Mouse (Mus musculus) lung, adult 2 months (tissue): ENCODE results near the gene Rpp14. TPM values are rescaled to one million over a fixed set of nuclear protein-coding genes. Genes with fewer than 3 reads are reported as not detected.

Experiments
- DNase-seq: peaks from one replicate; pipeline ENCODE4 v3.0.0; 2022
- H3K4me1 ChIP-seq: fragments of 200-500 bp; 2 replicates; pipeline ENCODE4 v1.6.1; 2011; ENCODE audit warnings: low read length; ENCODE audit not compliant: control insufficient read depth, insufficient read depth
- H3K4me3 ChIP-seq: fragments of 200-500 bp; replicated peaks from 2 replicates; pipeline ENCODE3; 2011; ENCODE audit warnings: low read depth, mild to moderate bottlenecking, control low read depth, low read length; ENCODE audit errors: extremely low read depth
- CTCF ChIP-seq: fragments of 200-500 bp; IDR thresholded peaks from 2 replicates; pipeline ENCODE4 v1.5.1; 2011; ENCODE audit warnings: mild to moderate bottlenecking, low read length, control low read depth; ENCODE audit not compliant: insufficient read depth
- POLR2A ChIP-seq: fragments of 200-500 bp; IDR thresholded peaks from 2 replicates; pipeline ENCODE4 v1.6.1; 2011; ENCODE audit warnings: low read depth, mild to moderate bottlenecking, control low read depth, low read length, borderline replicate concordance; ENCODE audit errors: extremely low read depth
- WGBS: fragments of 180-500 bp; shearing (Covaris S2); methylation state at CpG from one replicate; pipeline ENCODE4 v1.1.7; 2018; 5-methylcytosine and 5-hydroxymethylcytosine counted together
- polyA plus RNA-seq: library from polyadenylated mRNA; depleted of rRNA; stranded (reverse); fragments of >200 nt; gene quantifications from 2 replicates; pipeline ENCODE4 v1.2.3, GENCODE M21; 2012

The Rpp14 gene
- polyA plus RNA-seq, 1 experiment, result 8.2 TPM

GRCm38 (mm10) chr14:8092573-8092972 is 12.4 kb downstream of the Rpp14 start:
- 83% methylated on average over 2 of the region's 2 CpGs for WGBS
- TF ChIP-seq POLR2A (no peak), CTCF (peak; percentile 23; the same call in 1 of the 2 replicates)
- H3K4me1 ChIP-seq, result peaks cover 5% of the 10 kb centered on the region; the same call in 1 of the 2 replicates
- no peak overlapping the region for H3K4me3 ChIP-seq
- DNase-seq, result no peak

DNA sequence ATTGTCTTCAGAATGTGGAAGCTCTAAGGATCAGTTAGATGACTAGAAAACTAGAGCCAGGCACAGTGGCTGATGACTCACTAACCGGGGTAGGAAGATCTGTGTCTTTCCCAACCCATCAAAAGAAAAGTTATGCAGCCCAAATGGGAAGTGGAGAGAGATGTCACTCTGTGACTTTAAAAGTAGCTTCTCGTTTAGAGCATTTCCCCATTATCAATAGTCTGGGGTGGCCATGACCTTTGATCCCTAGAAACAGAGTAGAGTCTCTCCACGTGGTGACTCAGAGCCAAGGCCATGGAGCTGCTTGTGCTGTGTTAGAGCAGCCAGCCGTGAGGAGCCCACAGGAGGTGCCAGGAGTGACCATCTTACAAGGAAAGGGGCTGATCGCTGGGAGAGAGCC is 13.3 kb downstream of the Rpp14 start:
- Histone ChIP-seq H3K4me3 (no peak overlapping the region), H3K4me1 (peaks cover 5% of the 10 kb centered on the region; the same call in 1 of the 2 replicates)
- no peak for DNase-seq
- 66% methylated on average over 5 of the region's 5 CpGs for WGBS
- TF ChIP-seq POLR2A (no peak), CTCF (no peak)

DNA sequence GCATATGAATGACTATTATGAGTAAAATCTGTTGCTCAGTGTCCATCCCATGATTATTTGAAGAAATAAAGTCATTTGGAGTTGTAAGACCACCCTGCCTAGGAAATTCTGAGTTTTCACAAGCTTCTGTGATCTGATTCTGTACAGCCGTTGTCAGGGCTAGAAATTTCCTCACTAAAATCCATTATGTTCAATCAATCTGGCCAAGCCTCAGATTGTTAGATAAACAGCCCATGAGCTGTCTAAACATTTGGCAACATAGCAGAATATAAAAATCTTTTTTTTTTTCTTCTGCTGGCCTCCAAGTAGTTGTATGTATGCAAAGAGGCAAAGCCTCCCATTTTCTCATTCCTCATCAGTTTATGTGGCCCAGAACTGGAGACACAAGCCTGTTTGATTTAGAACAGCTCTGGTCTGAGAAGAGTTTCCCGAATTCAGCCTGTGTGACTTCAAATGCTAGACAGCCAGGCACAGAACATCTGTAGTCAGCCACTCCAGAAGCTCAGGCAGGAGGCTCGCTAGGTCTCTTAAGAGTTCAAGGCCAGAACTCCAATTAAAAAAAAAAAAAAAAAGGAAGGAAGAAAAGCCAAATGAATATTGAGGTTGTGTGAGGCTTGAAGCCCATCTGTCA is 14.9 kb downstream of the Rpp14 start:
- peaks cover 12% of the 10 kb centered on the region for H3K4me1 ChIP-seq
- no peak for DNase-seq
- no peak overlapping the region for H3K4me3 ChIP-seq
- TF ChIP-seq POLR2A (no peak), CTCF (no peak)
- WGBS, result 25% methylated on average over 3 of the region's 3 CpGs

GRCm38 (mm10) chr14:8095562-8095950 is 15.4 kb downstream of the Rpp14 start:
- Histone ChIP-seq H3K4me3 (peak overlapping the region; percentile 45), H3K4me1 (peaks cover 14% of the 10 kb centered on the region)
- no peak for TF ChIP-seq CTCF
- TF ChIP-seq POLR2A, result peak; percentile 29; the same call in 1 of the 2 replicates
- 15% methylated on average over 7 of the region's 7 CpGs for WGBS
- peak; percentile 24 for DNase-seq

GRCm38 (mm10) chr14:8097978-8098686 is 18.0 kb downstream of the Rpp14 start, which contains the start of gene Pxk:
Gene Pxk, plus strand, starts transcription at chr14:8098211.
- DNase-seq, result peak; percentile 91
- TF ChIP-seq POLR2A, result peak; percentile 25; the same call in 1 of the 2 replicates
- no peak for TF ChIP-seq CTCF
- under 1% methylated on average over 83 of the region's 89 CpGs for WGBS
- H3K4me1 ChIP-seq, result peaks cover 18% of the 10 kb centered on the region
- peak within 1 kb of the TSS; percentile 68 for H3K4me3 ChIP-seq

- TF ChIP-seq CTCF (no peak), POLR2A (no peak)
Measured at GRCm38 (mm10) chr14:8098687-8098995, 18.5 kb downstream of the Rpp14 start.

DNA sequence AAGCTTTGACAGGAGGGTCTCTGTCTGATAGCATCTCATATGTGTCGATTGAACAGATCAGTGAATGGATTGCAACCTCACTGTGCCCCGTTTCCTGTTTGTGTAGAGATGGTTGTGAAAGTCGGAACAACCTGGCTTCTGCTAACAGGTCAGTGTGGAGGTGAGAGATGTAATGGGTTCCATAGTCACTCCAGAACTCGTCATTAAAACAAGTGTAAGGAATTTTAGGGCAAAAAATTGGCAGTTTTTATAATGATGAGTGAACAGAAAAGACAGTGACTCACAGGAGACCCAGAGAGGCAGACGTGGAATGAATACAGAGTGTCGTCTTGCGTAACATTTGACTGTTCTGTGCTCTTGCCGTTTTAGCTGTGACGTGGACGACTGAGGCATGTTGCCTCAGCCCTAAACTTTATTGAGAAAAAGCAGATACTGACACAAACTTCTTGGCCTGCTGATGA is 19.4 kb downstream of the Rpp14 start:
- no peak for DNase-seq
- peak overlapping the region; percentile 59 for H3K4me3 ChIP-seq
- 29% methylated on average over 10 of the region's 10 CpGs for WGBS

More at GRCm38 (mm10) chr14:8098687-8098995, 18.5 kb downstream of the Rpp14 start:
- 2% methylated on average over 5 of the region's 5 CpGs for WGBS
- peak overlapping the region; percentile 68 for H3K4me3 ChIP-seq
- DNase-seq, result no peak
- H3K4me1 ChIP-seq, result peaks cover 21% of the 10 kb centered on the region

DNA sequence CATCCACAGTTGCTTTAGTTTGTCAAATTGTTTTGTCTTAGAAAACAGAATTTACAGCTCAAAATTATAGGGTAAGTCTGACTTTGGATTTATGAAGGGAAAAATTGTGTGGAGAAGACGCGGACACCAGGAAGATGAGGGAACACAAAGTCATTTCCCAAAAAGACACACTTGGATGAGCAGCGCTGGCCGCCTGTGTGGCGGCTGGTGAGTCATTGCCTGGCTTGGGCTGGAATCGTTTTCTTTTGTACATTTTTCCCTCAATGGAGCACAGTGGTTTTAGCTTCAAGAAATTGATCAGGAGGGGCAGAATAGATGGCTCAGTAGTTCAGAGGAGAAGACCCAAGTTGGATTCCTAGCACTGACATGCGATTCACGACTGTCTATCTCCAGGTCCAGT is 21.7 kb downstream of the Rpp14 start:
- H3K4me3 ChIP-seq, result no peak overlapping the region
- WGBS, result 88% methylated on average over 8 of the region's 8 CpGs

More for the DNA sequence above, 19.4 kb downstream of the Rpp14 start:
- TF ChIP-seq CTCF, result no peak
- no peak for TF ChIP-seq POLR2A
- peaks cover 21% of the 10 kb centered on the region for H3K4me1 ChIP-seq

DNA sequence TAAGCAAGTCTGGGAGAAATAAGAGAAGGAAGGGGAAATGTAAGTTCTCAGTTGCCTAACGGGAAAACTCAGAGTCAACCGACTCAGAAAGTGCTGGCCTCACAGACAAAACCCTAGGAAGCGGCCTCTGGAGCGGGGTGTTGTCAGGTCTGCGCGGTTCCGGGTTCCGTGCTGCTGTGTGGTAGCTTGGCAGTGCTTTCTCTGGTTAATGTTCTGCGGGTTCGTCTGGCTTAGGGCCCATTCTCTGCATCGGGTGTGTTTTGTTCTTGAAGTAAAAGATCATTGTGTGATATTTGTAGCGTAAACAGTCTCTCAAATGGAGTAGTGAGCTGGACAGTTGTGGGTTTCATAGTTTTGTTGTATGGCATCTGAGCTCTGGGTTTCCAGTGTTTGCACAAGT is 22.5 kb downstream of the Rpp14 start:
- peaks cover 18% of the 10 kb centered on the region for H3K4me1 ChIP-seq
- DNase-seq, result no peak
- no peak overlapping the region for H3K4me3 ChIP-seq
- TF ChIP-seq POLR2A (no peak), CTCF (no peak)
- WGBS, result 48% methylated on average over 12 of the region's 12 CpGs

More for the DNA sequence above, 21.7 kb downstream of the Rpp14 start:
- DNase-seq, result no peak
- TF ChIP-seq POLR2A (no peak), CTCF (no peak)
- peaks cover 18% of the 10 kb centered on the region for H3K4me1 ChIP-seq
